Mouse (Mus musculus) stomach, postnatal 0 days (tissue): ENCODE measurements around the gene Ogg1. TPM values are rescaled to one million over a fixed set of nuclear protein-coding genes. Genes with fewer than 3 reads are reported as not detected.
A peak's percentile ranks its signal among the peaks of the same experiment; 100 is the strongest.

Experiments
- ATAC-seq: fragments of 200-750 bp; cut with Nextera tagmentation; 2 replicates; pipeline ENCODE4 v1.8.0; 2017; ENCODE audit not compliant: low FRiP score, low TSS enrichment
- DNase-seq: peaks from one replicate; pipeline ENCODE4 v3.0.0-alpha.2; 2016; ENCODE audit warnings: low spot score
- H3K27ac ChIP-seq: fragments of 300-500 bp; sonication (generic); replicated peaks from 2 replicates; pipeline ENCODE4 v1.5.1; 2014; ENCODE audit warnings: mild to moderate bottlenecking, control low read depth
- H3K27me3 ChIP-seq: fragments of 300-500 bp; sonication (generic); 2 replicates; pipeline ENCODE4 v1.6.1; 2014; ENCODE audit warnings: low read length; ENCODE audit not compliant: control insufficient read depth, insufficient read depth
- H3K36me3 ChIP-seq: fragments of 300-500 bp; sonication (generic); 2 replicates; pipeline ENCODE4 v1.6.1; 2014; ENCODE audit warnings: low read length, mixed read lengths; ENCODE audit not compliant: control insufficient read depth, insufficient read depth
- H3K4me1 ChIP-seq: fragments of 300-500 bp; sonication (generic); replicated peaks from 2 replicates; pipeline ENCODE4 v1.6.1; 2014; ENCODE audit warnings: antibody characterized with exemption; ENCODE audit not compliant: control insufficient read depth, insufficient read depth
- H3K4me2 ChIP-seq: fragments of 300-500 bp; sonication (generic); replicated peaks from 2 replicates; pipeline ENCODE4 v1.6.1; 2014; ENCODE audit warnings: low read depth, mild to moderate bottlenecking, control low read depth, moderate library complexity
- H3K4me3 ChIP-seq: fragments of 300-500 bp; sonication (generic); 2 replicates; pipeline ENCODE4 v1.5.1; 2014; ENCODE audit warnings: low read depth, low read length, control low read depth
- H3K9ac ChIP-seq: fragments of 300-500 bp; sonication (generic); 2 replicates; pipeline ENCODE4 v1.6.1; 2014; ENCODE audit warnings: mild to moderate bottlenecking, low read length, control low read depth, mixed read lengths
- H3K9me3 ChIP-seq: fragments of 300-500 bp; sonication (generic); 2 replicates; pipeline ENCODE4 v1.6.1; 2016; ENCODE audit warnings: low read length; ENCODE audit not compliant: control insufficient read depth
- CTCF ChIP-seq: IDR thresholded peaks from 2 replicates; pipeline ENCODE4 v1.5.1; 2016; ENCODE audit warnings: antibody characterized with exemption, low read depth, mild to moderate bottlenecking, moderate library complexity
- EP300 ChIP-seq: optimal IDR thresholded peaks from 2 replicates; pipeline ENCODE3; 2016; ENCODE audit warnings: antibody characterized with exemption
- WGBS: fragments of 180-500 bp; shearing (Covaris S2); extraction: QIAGEN DNeasy Blood & Tissue Kit; methylation state at CpG from one replicate; pipeline ENCODE4 v1.1.7; 2014; 5-methylcytosine and 5-hydroxymethylcytosine counted together
- polyA plus RNA-seq: library from polyadenylated mRNA; unstranded; fragments of >200 nt; fragmentation: Nextera tagmentation; extraction: Ambion mirVana; gene quantifications from 2 replicates; pipeline ENCODE4 v1.2.1, GENCODE M21; 2015

Gene Ogg1
- polyA plus RNA-seq, 1 experiment from 2014 or later: 6.8 TPM

DNA sequence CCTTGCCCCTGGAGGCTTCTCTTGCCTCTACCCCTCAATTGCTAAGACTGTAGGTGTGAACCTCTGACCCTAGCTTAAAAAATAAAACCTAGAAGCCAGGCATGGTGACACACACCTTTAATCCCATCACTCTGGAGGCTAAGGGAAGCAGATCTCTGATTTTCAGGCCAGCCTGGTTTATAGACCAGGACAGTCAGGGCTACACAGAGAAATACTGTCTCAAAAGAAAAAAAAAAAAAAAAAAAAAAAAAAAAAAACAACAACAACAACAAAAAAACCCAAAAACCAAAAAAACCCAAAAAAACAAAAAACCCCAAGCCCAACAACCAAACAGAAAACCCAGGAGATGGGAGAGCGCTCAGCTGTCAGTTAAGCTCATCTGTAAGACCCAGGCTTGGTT lies 40.8 kb downstream of the Ogg1 start:
- no peak for TF ChIP-seq CTCF
- no peak for TF ChIP-seq EP300
- Histone ChIP-seq H3K9ac (no peak overlapping the region), H3K4me1 (no peaks in the 10 kb centered on the region), H3K27me3 (no peaks in the 10 kb centered on the region), H3K4me3 (no peak overlapping the region), H3K36me3 (peaks cover 24% of the 10 kb centered on the region), H3K27ac (no peak overlapping the region), H3K4me2 (no peak overlapping the region), H3K9me3 (no peaks in the 10 kb centered on the region)
- no peak for DNase-seq
- no peak for ATAC-seq
- WGBS: 100% methylated on average over 1 of the region's 1 CpGs

- 80% methylated on average over 7 of the region's 7 CpGs for WGBS
Observed at GRCm38 (mm10) chr6:113368124-113368523, 41.4 kb downstream of the Ogg1 start.

DNA sequence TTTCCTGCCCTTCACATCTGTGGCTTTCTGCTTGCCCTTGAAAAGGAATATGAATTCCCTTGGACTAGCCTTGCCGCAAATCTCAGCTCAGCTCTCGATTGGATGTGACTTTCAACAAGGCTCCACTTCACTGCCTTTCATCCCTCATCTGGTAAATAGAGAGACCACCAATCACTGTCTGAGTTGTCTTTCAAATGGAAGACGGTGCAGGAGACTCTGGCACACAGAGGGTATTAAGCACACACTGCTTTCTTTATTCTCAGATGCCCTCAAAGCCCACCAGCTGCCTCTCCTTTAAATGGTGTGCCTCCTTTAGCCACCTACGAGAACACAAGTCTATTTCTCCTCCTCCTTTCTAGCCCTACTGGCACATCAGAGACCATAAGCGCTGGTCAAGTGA lies 41.8 kb downstream of the Ogg1 start:
- TF ChIP-seq CTCF (no peak), EP300 (no peak)
- no peak overlapping the region for H3K27ac ChIP-seq
- no peak overlapping the region for H3K4me2 ChIP-seq
- H3K36me3 ChIP-seq: peaks cover 28% of the 10 kb centered on the region
- WGBS: 74% methylated on average over 5 of the region's 5 CpGs
- no peaks in the 10 kb centered on the region for H3K4me1 ChIP-seq
- DNase-seq: no peak
- ATAC-seq: no peak
- no peak overlapping the region for H3K4me3 ChIP-seq
- no peaks in the 10 kb centered on the region for H3K27me3 ChIP-seq
- no peaks in the 10 kb centered on the region for H3K9me3 ChIP-seq
- no peak overlapping the region for H3K9ac ChIP-seq

More at GRCm38 (mm10) chr6:113368124-113368523, 41.4 kb downstream of the Ogg1 start:
- TF ChIP-seq EP300: no peak
- no peak for TF ChIP-seq CTCF
- Histone ChIP-seq H3K36me3 (peaks cover 24% of the 10 kb centered on the region), H3K4me1 (no peaks in the 10 kb centered on the region), H3K9ac (no peak overlapping the region), H3K4me3 (no peak overlapping the region), H3K27ac (no peak overlapping the region), H3K27me3 (no peaks in the 10 kb centered on the region), H3K4me2 (no peak overlapping the region), H3K9me3 (no peaks in the 10 kb centered on the region)
- DNase-seq (no peak), ATAC-seq (no peak)

GRCm38 (mm10) chr6:113370194-113370929 lies 43.6 kb downstream of the Ogg1 start:
- H3K9ac ChIP-seq: no peak overlapping the region
- H3K36me3 ChIP-seq: peaks cover 36% of the 10 kb centered on the region
- ATAC-seq (no peak), DNase-seq (no peak)
- H3K27me3 ChIP-seq: no peaks in the 10 kb centered on the region
- no peak overlapping the region for H3K27ac ChIP-seq
- no peak overlapping the region for H3K4me3 ChIP-seq
- H3K4me2 ChIP-seq: no peak overlapping the region
- TF ChIP-seq EP300 (no peak), CTCF (no peak)
- WGBS: 93% methylated on average over 20 of the region's 20 CpGs
- no peaks in the 10 kb centered on the region for H3K4me1 ChIP-seq
- H3K9me3 ChIP-seq: no peaks in the 10 kb centered on the region

GRCm38 (mm10) chr6:113373491-113373890 lies 46.7 kb downstream of the Ogg1 start:
- 86% methylated on average over 4 of the region's 4 CpGs for WGBS
- Histone ChIP-seq H3K9me3 (no peaks in the 10 kb centered on the region), H3K4me2 (no peak overlapping the region), H3K27ac (no peak overlapping the region), H3K9ac (no peak overlapping the region), H3K4me3 (no peak overlapping the region), H3K27me3 (no peaks in the 10 kb centered on the region), H3K36me3 (peaks cover 34% of the 10 kb centered on the region), H3K4me1 (no peaks in the 10 kb centered on the region)
- TF ChIP-seq CTCF: no peak
- TF ChIP-seq EP300: no peak
- DNase-seq: no peak
- ATAC-seq: no peak

GRCm38 (mm10) chr6:113377172-113377495 lies 50.4 kb downstream of the Ogg1 start:
- H3K4me1 ChIP-seq: peaks cover 2% of the 10 kb centered on the region; the same call in 1 of the 2 replicates
- peak overlapping the region; percentile 98 for H3K9ac ChIP-seq
- H3K4me2 ChIP-seq: peak overlapping the region; percentile 82
- H3K36me3 ChIP-seq: peaks cover 25% of the 10 kb centered on the region
- H3K27ac ChIP-seq: peak overlapping the region; percentile 96
- no peaks in the 10 kb centered on the region for H3K27me3 ChIP-seq
- TF ChIP-seq CTCF (no peak; the same call in 1 of the 2 replicates), EP300 (no peak)
- H3K9me3 ChIP-seq: no peaks in the 10 kb centered on the region
- DNase-seq (no peak), ATAC-seq (no peak)
- peak overlapping the region; percentile 98 for H3K4me3 ChIP-seq
- 3% methylated on average over 7 of the region's 7 CpGs for WGBS
